ENCODE assay signal across 8 mouse cellular contexts in genomic region chr13:23435676-23436075, GRCm38 (mm10). TPM values are rescaled to one million over a fixed set of nuclear protein-coding genes. Genes with fewer than 3 reads are reported as not detected.
A peak's percentile ranks its signal among the peaks of the same experiment; 100 is the strongest.
DNase-seq lines count a peak whose midpoint lies in the region; ATAC-seq and TF ChIP-seq lines count a peak whose summit lies in the region.

No protein-coding gene starts in this region.

- TF ChIP-seq POLR2A in myocyte (IDR thresholded peaks at IDR 0.05; ENCODE audit: insufficient read length, low read depth): no peak

- peaks cover 4% of the 10 kb centered on the region; the same call in 1 of the 2 replicates for H3K4me1 ChIP-seq in lung, postnatal 0 days (ENCODE audit: insufficient read depth, low read depth, low read length)

- no peaks in the 10 kb centered on the region for H3K9me3 ChIP-seq in lung, postnatal 0 days (ENCODE audit: low read length)

- DNase-seq in lung, postnatal 0 days (ENCODE audit: low spot score): peak; percentile 27
- no peak for DNase-seq in lung, postnatal 10 days
- peak; percentile 63 for DNase-seq in embryo, embryonic 9.5 days (ENCODE audit: extremely low spot score)
- peak; percentile 51 for DNase-seq in induced T-regulatory cell, adult 2 months (ENCODE audit: low read depth)
- no peak for DNase-seq in spleen, postnatal 14 days (ENCODE audit: low spot score in 2 of 2)

- no peak for ATAC-seq in lung, postnatal 0 days
- ATAC-seq in megakaryocyte-erythroid progenitor cell, adult 5-6 weeks (replicated peaks; ENCODE audit: low FRiP score, low TSS enrichment, poor library complexity, severe bottlenecking): no peak
- ATAC-seq in megakaryocyte progenitor cell, adult 5-6 weeks (replicated peaks; ENCODE audit: poor library complexity): no peak

- no peak overlapping the region for H3K9ac ChIP-seq in lung, postnatal 0 days (replicated peaks; ENCODE audit: low read depth)

- TF ChIP-seq EP300 in lung, postnatal 0 days (IDR thresholded peaks at IDR 0.05): no peak

- no peak overlapping the region for H3K27ac ChIP-seq in lung, postnatal 0 days (ENCODE audit: low read length)

- TF ChIP-seq CTCF in lung, postnatal 0 days (IDR thresholded peaks at IDR 0.05): no peak

- peak overlapping the region; percentile 48 for H3K4me2 ChIP-seq in lung, postnatal 0 days (replicated peaks; ENCODE audit: low read depth, low read length)
- H3K4me2 ChIP-seq in myocyte (ENCODE audit: low read depth): peak overlapping the region; percentile 89

- H3ac ChIP-seq in myocyte (ENCODE audit: control insufficient read depth, insufficient read length): no peak overlapping the region

- no peaks in the 10 kb centered on the region for H3K27me3 ChIP-seq in lung, postnatal 0 days (replicated peaks; ENCODE audit: insufficient read depth, low read length)
- no peaks in the 10 kb centered on the region for H3K27me3 ChIP-seq in myocyte (ENCODE audit: control insufficient read depth, insufficient read depth, insufficient read length)

- peak overlapping the region; percentile 31 for H3K4me3 ChIP-seq in lung, postnatal 0 days (ENCODE audit: low read depth, low read length)
- peak overlapping the region; percentile 35 for H3K4me3 ChIP-seq in myocyte

- H3K79me2 ChIP-seq in myocyte (ENCODE audit: control insufficient read depth, insufficient read depth): no peaks in the 10 kb centered on the region

- H3K36me3 ChIP-seq in lung, postnatal 0 days (ENCODE audit: insufficient read depth, low read length): no peaks in the 10 kb centered on the region
- H3K36me3 ChIP-seq in myocyte (ENCODE audit: control insufficient read depth, insufficient read depth): no peaks in the 10 kb centered on the region

- 2% methylated on average over 12 of the region's 12 CpGs for WGBS in lung, postnatal 0 days

TF ChIP-seq in myocyte, 11 proteins besides CTCF, POLR2A, EP300 and RAD21:
- TF ChIP-seq USF1 (IDR thresholded peaks at IDR 0.05; ENCODE audit: low read depth) (no peak), MYOD1 (IDR thresholded peaks at IDR 0.05; ENCODE audit: control insufficient read depth in 1 of 3, insufficient read length in 2 of 3, low read depth in 2 of 3) (no peak)
TF ChIP-seq in myocyte: peak in this region for 0.

RNA-seq across cellular contexts. Expression of gene Abt1, which starts 12.0 kb away (rescaled TPM):
- polyA plus RNA-seq in lung, postnatal 0 days (2015; fragmentation: Nextera tagmentation; extraction: Ambion mirVana): 8.4 and 8.7 TPM in 2 replicates
- polyA plus RNA-seq in myocyte (2012; fragmentation: generic; extraction: Trizol): 7.4 TPM
- 8.0 and 10.7 TPM in 2 replicates for total RNA-seq in megakaryocyte-erythroid progenitor cell, adult 5-6 weeks (2014; fragmentation: Nextera tagmentation)
- total RNA-seq in megakaryocyte-erythroid progenitor cell, adult 5-6 weeks (2017): 12.8 and 13.7 TPM in 2 replicates
- total RNA-seq in megakaryocyte progenitor cell, adult 5-6 weeks (2015): 7.1 and 7.4 TPM in 2 replicates
- 9.5 and 11.0 TPM in 2 replicates for total RNA-seq in megakaryocyte progenitor cell, adult 5-6 weeks (2017)

RNA-seq across cellular contexts. Expression of gene Btn1a1, which starts 30.0 kb away (rescaled TPM):
- 0.14 and 0.21 TPM in 2 replicates for polyA plus RNA-seq in lung, postnatal 0 days (2015; fragmentation: Nextera tagmentation; extraction: Ambion mirVana)
- polyA plus RNA-seq in myocyte (2012; fragmentation: generic; extraction: Trizol): 0.02 TPM
- total RNA-seq in megakaryocyte-erythroid progenitor cell, adult 5-6 weeks (2014; fragmentation: Nextera tagmentation): not detected in 2 replicates
- not detected in 2 replicates for total RNA-seq in megakaryocyte-erythroid progenitor cell, adult 5-6 weeks (2017)
- not detected in 2 replicates for total RNA-seq in megakaryocyte progenitor cell, adult 5-6 weeks (2015)
- not detected in 2 replicates for total RNA-seq in megakaryocyte progenitor cell, adult 5-6 weeks (2017)

RNA-seq across cellular contexts. Expression of gene Btn2a2, which starts 53.0 kb away (rescaled TPM):
- 0.06 and 0.07 TPM in 2 replicates for polyA plus RNA-seq in lung, postnatal 0 days (2015; fragmentation: Nextera tagmentation; extraction: Ambion mirVana)
- 0.20 TPM for polyA plus RNA-seq in myocyte (2012; fragmentation: generic; extraction: Trizol)
- not detected in 2 replicates for total RNA-seq in megakaryocyte-erythroid progenitor cell, adult 5-6 weeks (2014; fragmentation: Nextera tagmentation)
- total RNA-seq in megakaryocyte-erythroid progenitor cell, adult 5-6 weeks (2017): not detected in 2 replicates
- total RNA-seq in megakaryocyte progenitor cell, adult 5-6 weeks (2015): not detected in 2 replicates
- total RNA-seq in megakaryocyte progenitor cell, adult 5-6 weeks (2017): 0.17 TPM in 1 of 2 replicates, not detected in the other

Comparison
In these comparisons a context has a peak if more than half of its experiments do, and no peak if none do; other contexts are left out.
1. DNase-seq: peak in lung, postnatal 0 days (single experiment), embryo, embryonic 9.5 days (single experiment) and induced T-regulatory cell, adult 2 months (single experiment); none in lung, postnatal 10 days (single experiment) and spleen, postnatal 14 days (0 of 2).